Mouse (Mus musculus) spleen, adult 2 months (tissue): ENCODE results near the gene Spata13. TPM values are rescaled to one million over a fixed set of nuclear protein-coding genes. Genes with fewer than 3 reads are reported as not detected.

Experiments used
- DNase-seq, 2 experiments: peaks; one replicate each; pipeline versions ENCODE4 v3.0.0 to v3.0.0-alpha.2; 2012 to 2021; ENCODE audit warnings: low spot score in 2 of 2, low read depth in 1 of 2
- H3K27ac ChIP-seq: fragments of 200-500 bp; 2 replicates; pipeline ENCODE4 v1.5.1; 2012; ENCODE audit warnings: low read length, inconsistent platforms; ENCODE audit not compliant: insufficient read depth
- H3K27me3 ChIP-seq: fragments of 200-500 bp; 2 replicates; pipeline ENCODE4 v1.6.1; 2012; ENCODE audit warnings: mild to moderate bottlenecking, moderate library complexity, low read length, inconsistent platforms; ENCODE audit not compliant: control insufficient read depth, insufficient read depth
- H3K36me3 ChIP-seq: fragments of 200-500 bp; 2 replicates; pipeline ENCODE4 v1.6.1; 2012; ENCODE audit warnings: mild to moderate bottlenecking, low read length, inconsistent platforms; ENCODE audit not compliant: control insufficient read depth, insufficient read depth
- H3K4me1 ChIP-seq: fragments of 200-500 bp; 2 replicates; pipeline ENCODE4 v1.6.1; 2011; ENCODE audit warnings: inconsistent platforms; ENCODE audit not compliant: control insufficient read depth, insufficient read depth, insufficient read length
- H3K4me3 ChIP-seq: fragments of 200-500 bp; 2 replicates; pipeline ENCODE4 v1.5.1; 2011; ENCODE audit warnings: mild to moderate bottlenecking, inconsistent platforms; ENCODE audit not compliant: insufficient read depth, insufficient read length; ENCODE audit errors: extremely low read depth
- CTCF ChIP-seq: fragments of 200-500 bp; IDR thresholded peaks from 2 replicates; pipeline ENCODE4 v1.5.1; 2011; ENCODE audit warnings: mild to moderate bottlenecking, inconsistent platforms; ENCODE audit not compliant: insufficient read depth, insufficient read length, insufficient replicate concordance; ENCODE audit errors: extremely low read depth
- POLR2A ChIP-seq: fragments of 200-500 bp; IDR thresholded peaks from 2 replicates; pipeline ENCODE4 v1.6.1; 2011; ENCODE audit warnings: low read depth, low read length, inconsistent platforms
- WGBS: fragments of 180-500 bp; shearing (Covaris S2); methylation state at CpG from one replicate; pipeline ENCODE4 v1.1.7; 2018; 5-methylcytosine and 5-hydroxymethylcytosine counted together
- polyA plus RNA-seq: library from polyadenylated mRNA; depleted of rRNA; stranded (reverse); fragments of >200 nt; gene quantifications from 2 replicates; pipeline ENCODE4 v1.2.3, GENCODE M21; 2012

Spata13 gene
- polyA plus RNA-seq, 1 experiment: 23.5 TPM

- TF ChIP-seq CTCF (no peak), POLR2A (no peak)
- H3K36me3 ChIP-seq: no peaks in the 10 kb centered on the region
- no peaks in the 10 kb centered on the region for H3K27me3 ChIP-seq
- H3K4me3 ChIP-seq: no peak overlapping the region
- H3K27ac ChIP-seq: no peak overlapping the region
- H3K4me1 ChIP-seq: no peaks in the 10 kb centered on the region
- 67% methylated on average over 2 of the region's 2 CpGs for WGBS
- no peak for DNase-seq
Measured at GRCm38 (mm10) chr14:60599044-60599443, 34.8 kb upstream of the Spata13 start.

DNA sequence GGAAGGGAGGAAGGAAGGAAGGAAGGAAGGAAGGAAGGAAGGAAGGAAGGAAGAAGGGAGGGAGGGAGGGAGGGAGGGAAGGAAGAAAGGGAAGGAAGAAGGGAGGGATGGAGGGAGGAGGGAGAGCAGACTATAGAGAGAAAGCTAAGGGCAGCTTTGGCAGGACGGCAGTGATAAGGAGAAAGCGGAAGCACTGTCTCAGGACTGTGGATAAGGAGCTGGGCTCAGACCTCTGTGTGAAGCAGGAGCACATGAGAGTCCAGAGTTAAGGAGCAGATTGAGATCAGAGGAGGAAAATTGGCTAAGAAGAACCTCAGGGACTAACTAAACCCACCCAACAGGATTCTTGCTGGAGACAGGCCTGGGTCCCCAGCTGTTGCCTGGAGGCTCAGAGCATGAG lies 28.2 kb upstream of the Spata13 start:
- 77% methylated on average over 2 of the region's 2 CpGs for WGBS
- no peak overlapping the region for H3K27ac ChIP-seq
- no peak for DNase-seq
- no peaks in the 10 kb centered on the region for H3K27me3 ChIP-seq
- H3K4me1 ChIP-seq: no peaks in the 10 kb centered on the region
- TF ChIP-seq CTCF (no peak), POLR2A (no peak)
- H3K36me3 ChIP-seq: no peaks in the 10 kb centered on the region
- H3K4me3 ChIP-seq: no peak overlapping the region

DNA sequence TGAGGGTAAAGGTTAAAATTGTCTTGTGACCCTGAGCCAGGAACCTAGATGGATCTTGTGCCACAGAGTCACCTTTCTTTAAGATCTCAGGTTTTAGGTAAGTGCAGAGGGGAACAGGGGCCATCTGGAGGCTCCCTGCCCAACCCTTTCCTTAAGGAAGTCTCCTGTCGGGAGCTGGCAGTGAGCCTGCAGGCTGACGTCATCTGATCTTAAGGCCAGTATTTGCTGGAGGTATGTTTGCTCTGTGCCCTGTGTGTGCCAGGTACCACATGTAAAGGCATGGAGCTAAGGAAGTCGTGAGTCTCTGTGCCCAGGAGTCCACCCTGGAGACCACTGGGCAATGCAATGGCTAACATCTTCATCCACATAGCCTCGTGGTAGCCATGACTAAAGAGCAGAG lies 27.6 kb upstream of the Spata13 start:
- H3K4me3 ChIP-seq: no peak overlapping the region
- DNase-seq: no peak
- TF ChIP-seq CTCF: no peak
- 83% methylated on average over 4 of the region's 4 CpGs for WGBS
- H3K36me3 ChIP-seq: no peaks in the 10 kb centered on the region
- H3K27me3 ChIP-seq: no peaks in the 10 kb centered on the region
- no peak overlapping the region for H3K27ac ChIP-seq
- H3K4me1 ChIP-seq: no peaks in the 10 kb centered on the region

DNA sequence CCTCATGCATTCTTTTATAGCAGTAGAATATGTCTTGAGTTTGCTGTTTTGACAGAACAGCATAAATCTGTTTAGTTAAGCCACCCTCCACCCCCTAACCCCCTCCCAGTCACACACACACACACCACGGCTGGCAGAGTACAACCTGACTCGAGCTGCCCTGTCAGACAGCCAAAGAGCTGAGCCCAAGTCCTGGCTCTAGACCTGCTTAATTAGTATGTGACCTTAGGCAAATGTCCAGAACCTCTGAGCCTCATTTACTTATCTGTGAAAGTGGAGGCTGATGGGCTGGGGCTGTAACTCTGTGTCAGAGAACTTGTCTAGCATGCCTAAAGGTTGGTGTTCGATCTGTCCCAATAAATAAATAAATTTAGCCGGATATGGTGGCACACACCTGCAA lies 26.1 kb upstream of the Spata13 start:
- Histone ChIP-seq H3K4me1 (no peaks in the 10 kb centered on the region), H3K4me3 (no peak overlapping the region), H3K27me3 (no peaks in the 10 kb centered on the region), H3K27ac (no peak overlapping the region), H3K36me3 (no peaks in the 10 kb centered on the region)
- 83% methylated on average over 4 of the region's 4 CpGs for WGBS
- TF ChIP-seq POLR2A (no peak), CTCF (no peak)
- no peak for DNase-seq

DNA sequence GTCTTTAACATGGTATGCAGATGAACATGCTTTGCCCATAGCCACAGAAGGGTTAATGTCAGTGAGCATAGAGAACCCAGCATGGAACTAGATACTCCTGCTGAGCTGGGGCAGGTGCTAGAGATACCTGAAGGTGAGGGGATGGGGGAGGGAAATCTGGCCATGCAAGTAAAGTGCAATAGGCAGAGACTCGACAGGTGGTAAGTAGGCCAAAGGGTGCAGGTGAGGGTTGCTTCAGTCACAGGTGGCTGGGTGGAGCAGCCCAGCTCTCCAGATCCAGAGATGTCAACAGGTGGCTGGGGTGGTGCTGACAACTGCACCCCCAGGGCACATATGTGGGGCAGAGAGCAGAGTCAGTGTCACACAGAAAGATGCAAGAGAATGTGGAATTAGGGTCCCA lies 24.6 kb upstream of the Spata13 start:
- WGBS: 93% methylated on average over 1 of the region's 1 CpGs
- H3K27ac ChIP-seq: no peak overlapping the region
- H3K36me3 ChIP-seq: no peaks in the 10 kb centered on the region
- no peaks in the 10 kb centered on the region for H3K27me3 ChIP-seq
- TF ChIP-seq POLR2A (no peak), CTCF (no peak)
- no peaks in the 10 kb centered on the region for H3K4me1 ChIP-seq
- DNase-seq: no peak
- no peak overlapping the region for H3K4me3 ChIP-seq

- no peaks in the 10 kb centered on the region for H3K36me3 ChIP-seq
- H3K27me3 ChIP-seq: no peaks in the 10 kb centered on the region
- no peaks in the 10 kb centered on the region for H3K4me1 ChIP-seq
- no peak overlapping the region for H3K4me3 ChIP-seq
- no peak overlapping the region for H3K27ac ChIP-seq
- no peak for TF ChIP-seq POLR2A
- no peak for TF ChIP-seq CTCF
- 72% methylated on average over 7 of the region's 7 CpGs for WGBS
- DNase-seq: no peak
Measured at GRCm38 (mm10) chr14:60612671-60613070, 21.1 kb upstream of the Spata13 start.

DNA sequence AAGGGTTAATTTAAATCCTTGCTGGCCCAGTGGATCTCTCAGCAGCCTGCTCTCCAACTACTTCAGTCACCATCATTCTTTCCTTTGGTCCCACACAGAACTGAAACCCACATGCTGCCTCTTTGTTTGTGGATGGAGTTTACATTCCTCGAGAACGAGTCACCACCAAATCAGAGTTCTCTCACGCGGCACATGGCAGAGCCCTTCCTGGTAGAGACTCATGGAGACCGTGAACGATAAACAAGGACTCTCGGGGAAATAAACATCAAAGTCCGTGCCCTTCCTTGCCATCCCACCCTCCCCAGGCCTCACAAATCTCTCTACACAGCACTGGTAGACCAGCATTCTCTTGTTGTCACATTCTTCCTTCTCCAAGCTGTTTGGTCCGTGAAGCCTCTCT lies 12.7 kb upstream of the Spata13 start:
- Histone ChIP-seq H3K27ac (no peak overlapping the region), H3K27me3 (no peaks in the 10 kb centered on the region), H3K4me1 (no peaks in the 10 kb centered on the region), H3K36me3 (no peaks in the 10 kb centered on the region), H3K4me3 (no peak overlapping the region)
- DNase-seq: no peak
- WGBS: 85% methylated on average over 9 of the region's 9 CpGs
- TF ChIP-seq CTCF: no peak
- no peak for TF ChIP-seq POLR2A
